Mouse (Mus musculus): ENCODE data around the gene Olfm4. TPM values are rescaled to one million over a fixed set of nuclear protein-coding genes. Genes with fewer than 3 reads are reported as not detected.

Gene Olfm4
- polyA plus RNA-seq (2015; fragmentation: Illumina TruSeq; extraction: RNeasy Lipid Tissue Mini Kit (QIAGEN cat#74804); ENCODE audit: insufficient read depth, low replicate concordance) = 0.29 TPM

GRCm38 (mm10) chr14:79983781-79984180 lies at the start of gene Olfm4:
TSS of gene Olfm4 (plus strand) at chr14:79984081.

Other genes with a start within 250 kb of the Olfm4 start
- gene Pcdh8, start 212.8 kb upstream of the Olfm4 start, polyA plus RNA-seq (2015; fragmentation: Illumina TruSeq; extraction: RNeasy Lipid Tissue Mini Kit (QIAGEN cat#74804); ENCODE audit: insufficient read depth, low replicate concordance) = not detected